Mouse (Mus musculus): Measurements from ENCODE around the gene Hist2h3b.

GRCm38 (mm10) chr3:96309441-96309840, 41.0 kb downstream of the Hist2h3b start:
- TF ChIP-seq CTCF (conservative IDR thresholded peaks at IDR 0.05; ENCODE audit: low read length) (no peak), NANOG (IDR thresholded peaks at IDR 0.05; ENCODE audit: borderline replicate concordance, low read length) (no peak)
